Mouse (Mus musculus) thymus, adult 2 months (tissue): ENCODE measurements around the gene Igfbp7. TPM values are rescaled to one million over a fixed set of nuclear protein-coding genes. Genes with fewer than 3 reads are reported as not detected.

Experiments
- DNase-seq: peaks from one replicate; pipeline ENCODE4 v3.0.0; 2021
- H3K27ac ChIP-seq: fragments of 200-500 bp; 2 replicates; pipeline ENCODE4 v1.5.1; 2012; ENCODE audit warnings: low read length, control low read depth; ENCODE audit not compliant: control insufficient read depth, insufficient read depth
- H3K27me3 ChIP-seq: fragments of 200-500 bp; 2 replicates; pipeline ENCODE4 v1.6.1; 2012; ENCODE audit warnings: mild to moderate bottlenecking, low read length, moderate library complexity, mixed read lengths; ENCODE audit not compliant: control insufficient read depth, insufficient read depth
- H3K36me3 ChIP-seq: fragments of 200-500 bp; 2 replicates; pipeline ENCODE4 v1.6.1; 2012; ENCODE audit warnings: mild to moderate bottlenecking, low read length, moderate library complexity; ENCODE audit not compliant: control insufficient read depth, insufficient read depth
- H3K4me1 ChIP-seq: fragments of 200-500 bp; replicated peaks from 2 replicates; pipeline ENCODE4 v1.6.1; 2012; ENCODE audit warnings: low read length; ENCODE audit not compliant: control insufficient read depth, insufficient read depth
- H3K4me3 ChIP-seq: fragments of 200-500 bp; 2 replicates; pipeline ENCODE4 v1.5.1; 2012; ENCODE audit warnings: mild to moderate bottlenecking, low read length, control low read depth, moderate library complexity; ENCODE audit not compliant: control insufficient read depth, insufficient read depth
- CTCF ChIP-seq: fragments of 200-500 bp; IDR thresholded peaks from 2 replicates; pipeline ENCODE4 v1.5.1; 2012; ENCODE audit warnings: mild to moderate bottlenecking, control low read depth, low read length, moderate library complexity, borderline replicate concordance; ENCODE audit not compliant: control insufficient read depth, poor library complexity, insufficient read depth; ENCODE audit errors: extremely low read depth
- POLR2A ChIP-seq: fragments of 200-500 bp; IDR thresholded peaks from 2 replicates; pipeline ENCODE4 v1.6.1; 2012; ENCODE audit warnings: mild to moderate bottlenecking, low read length, control low read depth, moderate library complexity; ENCODE audit not compliant: control insufficient read depth, poor library complexity, insufficient read depth; ENCODE audit errors: extremely low read depth
- WGBS: fragments of 180-500 bp; shearing (Covaris S2); methylation state at CpG from one replicate; pipeline ENCODE4 v1.1.7; 2018; 5-methylcytosine and 5-hydroxymethylcytosine counted together
- polyA plus RNA-seq: library from polyadenylated mRNA; depleted of rRNA; stranded (reverse); fragments of >200 nt; gene quantifications from 2 replicates; pipeline ENCODE4 v1.2.3, GENCODE M21; 2012

Igfbp7 gene
- polyA plus RNA-seq, 1 experiment: 370 TPM

GRCm38 (mm10) chr5:77398285-77399057 is 9.4 kb downstream of the Igfbp7 start:
- H3K27me3 ChIP-seq: no peaks in the 10 kb centered on the region
- 93% methylated on average over 14 of the region's 14 CpGs for WGBS
- H3K36me3 ChIP-seq: no peaks in the 10 kb centered on the region
- H3K4me1 ChIP-seq: no peaks in the 10 kb centered on the region
- DNase-seq: no peak
- TF ChIP-seq POLR2A: no peak
- no peak for TF ChIP-seq CTCF
- no peak overlapping the region for H3K27ac ChIP-seq
- H3K4me3 ChIP-seq: no peak overlapping the region

GRCm38 (mm10) chr5:77393990-77394618 is 13.7 kb downstream of the Igfbp7 start:
- Histone ChIP-seq H3K4me1 (no peaks in the 10 kb centered on the region), H3K27ac (no peak overlapping the region), H3K27me3 (no peaks in the 10 kb centered on the region), H3K36me3 (no peaks in the 10 kb centered on the region), H3K4me3 (no peak overlapping the region)
- WGBS: 96% methylated on average over 9 of the region's 9 CpGs
- DNase-seq: no peak
- TF ChIP-seq POLR2A (no peak), CTCF (no peak)

GRCm38 (mm10) chr5:77393094-77393619 is 14.7 kb downstream of the Igfbp7 start:
- Histone ChIP-seq H3K36me3 (no peaks in the 10 kb centered on the region), H3K27ac (no peak overlapping the region), H3K4me1 (no peaks in the 10 kb centered on the region), H3K4me3 (no peak overlapping the region), H3K27me3 (no peaks in the 10 kb centered on the region)
- no peak for TF ChIP-seq POLR2A
- TF ChIP-seq CTCF: no peak
- WGBS: 94% methylated on average over 10 of the region's 10 CpGs
- DNase-seq: no peak

GRCm38 (mm10) chr5:77390272-77390671 is 17.6 kb downstream of the Igfbp7 start:
- no peaks in the 10 kb centered on the region for H3K36me3 ChIP-seq
- WGBS: 96% methylated on average over 2 of the region's 2 CpGs
- H3K4me1 ChIP-seq: no peaks in the 10 kb centered on the region
- DNase-seq: no peak
- TF ChIP-seq POLR2A (no peak), CTCF (no peak)
- no peaks in the 10 kb centered on the region for H3K27me3 ChIP-seq
- no peak overlapping the region for H3K27ac ChIP-seq
- H3K4me3 ChIP-seq: no peak overlapping the region

GRCm38 (mm10) chr5:77388359-77388758 is 19.5 kb downstream of the Igfbp7 start:
- Histone ChIP-seq H3K36me3 (no peaks in the 10 kb centered on the region), H3K4me3 (no peak overlapping the region), H3K27me3 (no peaks in the 10 kb centered on the region), H3K27ac (no peak overlapping the region), H3K4me1 (no peaks in the 10 kb centered on the region)
- no peak for DNase-seq
- WGBS: 71% methylated on average over 6 of the region's 6 CpGs
- no peak for TF ChIP-seq CTCF
- TF ChIP-seq POLR2A: no peak

- no peaks in the 10 kb centered on the region for H3K36me3 ChIP-seq
- DNase-seq: no peak
- 94% methylated on average over 8 of the region's 8 CpGs for WGBS
- TF ChIP-seq CTCF: no peak
- no peak for TF ChIP-seq POLR2A
- H3K27ac ChIP-seq: no peak overlapping the region
- no peaks in the 10 kb centered on the region for H3K4me1 ChIP-seq
- no peak overlapping the region for H3K4me3 ChIP-seq
- no peaks in the 10 kb centered on the region for H3K27me3 ChIP-seq
Measured at GRCm38 (mm10) chr5:77387414-77387704, 20.5 kb downstream of the Igfbp7 start.
